8 mouse cellular contexts compared by ENCODE assay signal in genomic region chr16:18617370-18618065, GRCm38 (mm10). TPM values are rescaled to one million over a fixed set of nuclear protein-coding genes. Genes with fewer than 3 reads are reported as not detected.
DNase-seq lines count a peak whose midpoint lies in the region; ATAC-seq lines count a peak whose summit lies in the region.

No protein-coding gene starts in this region.

- peak overlapping the region; percentile 58 for H3K4me2 ChIP-seq in hindbrain, embryonic 15.5 days

- H3K4me3 ChIP-seq in hindbrain, embryonic 15.5 days = peak overlapping the region; percentile 27

- H3K9me3 ChIP-seq in hindbrain, embryonic 15.5 days = no peaks in the 10 kb centered on the region

- peak; percentile 61 for ATAC-seq in hindbrain, embryonic 15.5 days (ENCODE audit: low FRiP score, low read depth)

- WGBS in hindbrain, embryonic 15.5 days = 2% methylated on average over 27 of the region's 27 CpGs

- peak overlapping the region; percentile 14; the same call in 1 of the 2 replicates for H3K9ac ChIP-seq in hindbrain, embryonic 15.5 days

- H3K27ac ChIP-seq in hindbrain, embryonic 15.5 days (replicated peaks) = no peak overlapping the region

- H3K4me1 ChIP-seq in hindbrain, embryonic 15.5 days (replicated peaks) = peaks cover 22% of the 10 kb centered on the region

- peak; percentile 80 for DNase-seq in R1 (ENCODE audit: low read depth, low spot score)
- peak; percentile 94 to 95 for DNase-seq in cerebellum, postnatal 25 days
- DNase-seq in frontal cortex, postnatal 36 days (ENCODE audit: low spot score in 2 of 2) = peak; percentile 92
- DNase-seq in layer of hippocampus, postnatal 36 days = peak; percentile 90 to 93
- peak; percentile 85 to 91 for DNase-seq in lung, postnatal 4 days
- DNase-seq in retina, postnatal 7 days (ENCODE audit: low read depth, low spot score) = peak; percentile 85
- peak; percentile 85 for DNase-seq in urinary bladder, adult 2 months (ENCODE audit: low spot score)

- H3K27me3 ChIP-seq in hindbrain, embryonic 15.5 days = peaks cover 54% of the 10 kb centered on the region

- H3K36me3 ChIP-seq in hindbrain, embryonic 15.5 days = peaks cover 6% of the 10 kb centered on the region

RNA-seq across cellular contexts. Expression of gene Gp1bb, which starts 4.7 kb away (rescaled TPM):
- 11.8 and 14.8 TPM in 2 replicates for polyA plus RNA-seq in hindbrain, embryonic 15.5 days (2015; fragmentation: Nextera tagmentation; extraction: Ambion mirVana)
- 1 to 10 TPM in 1 of 2 experiments, under 1 TPM in 1; 0.85 to 1.2 TPM for total RNA-seq in layer of hippocampus, postnatal 36 days (2021)
- polyA plus RNA-seq in urinary bladder, adult 2 months (2012; rRNA removed) = 0.55 and 0.59 TPM in 2 replicates

RNA-seq across cellular contexts. Expression of gene Gm49601, which starts 8.7 kb away (rescaled TPM):
- polyA plus RNA-seq in hindbrain, embryonic 15.5 days (2015; fragmentation: Nextera tagmentation; extraction: Ambion mirVana) = 14.8 and 18.8 TPM in 2 replicates
- total RNA-seq in layer of hippocampus, postnatal 36 days (2021) = 100 to 1,000 TPM; 172 to 185 TPM
- 11.8 and 15.0 TPM in 2 replicates for polyA plus RNA-seq in urinary bladder, adult 2 months (2012; rRNA removed)

RNA-seq across cellular contexts. Expression of gene Sept5, which starts 12.2 kb away (rescaled TPM):
- 192 and 212 TPM in 2 replicates for polyA plus RNA-seq in hindbrain, embryonic 15.5 days (2015; fragmentation: Nextera tagmentation; extraction: Ambion mirVana)
- 100 to 1,000 TPM; 548 to 589 TPM for total RNA-seq in layer of hippocampus, postnatal 36 days (2021)
- polyA plus RNA-seq in urinary bladder, adult 2 months (2012; rRNA removed) = 44.7 and 46.4 TPM in 2 replicates

RNA-seq across cellular contexts. Expression of gene Tbx1, which starts 27.0 kb away (rescaled TPM):
- polyA plus RNA-seq in hindbrain, embryonic 15.5 days (2015; fragmentation: Nextera tagmentation; extraction: Ambion mirVana) = 1.1 and 1.2 TPM in 2 replicates
- 1 to 10 TPM; 1.3 to 1.5 TPM for total RNA-seq in layer of hippocampus, postnatal 36 days (2021)
- polyA plus RNA-seq in urinary bladder, adult 2 months (2012; rRNA removed) = 2.0 and 4.1 TPM in 2 replicates
